Mouse (Mus musculus): ENCODE data around the gene Hmgxb4.
"Not testable (repeated sequence)": the region's sequence is repeated elsewhere in the genome, so short reads cannot be mapped to it uniquely, and the experiment has no call there.

Gene Hmgxb4

GRCm38 (mm10) chr8:74993081-74993474, at the start of gene Hmgxb4:
Hmgxb4 (plus strand) TSS chr8:74993356.
- DNase-seq (ENCODE audit: low spot score in 2 of 2) = no peak

DNA sequence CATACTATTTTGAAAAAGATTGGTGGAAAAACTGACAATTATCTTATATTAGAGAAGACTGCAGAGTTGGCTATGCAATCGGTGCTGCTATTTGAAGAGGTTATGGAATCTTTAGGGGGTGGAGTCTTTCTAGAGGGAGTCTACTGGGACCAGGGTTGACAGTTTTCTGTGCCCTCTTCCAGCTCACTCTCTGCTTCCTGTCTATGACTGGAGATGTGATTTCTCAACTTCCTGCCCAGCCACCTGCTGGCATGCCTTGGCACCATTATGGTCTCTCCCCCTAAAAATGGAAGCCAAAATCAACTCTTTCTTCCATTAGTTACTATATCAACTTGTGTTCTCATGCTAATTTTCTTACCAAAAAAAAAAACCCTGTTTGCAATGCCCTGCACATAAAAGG, 43.7 kb upstream of the Hmgxb4 start:
- no peak for DNase-seq (ENCODE audit: low spot score in 2 of 2)

GRCm38 (mm10) chr8:74963983-74964382, 29.2 kb upstream of the Hmgxb4 start:
- no peak for DNase-seq (ENCODE audit: low spot score in 2 of 2)

- DNase-seq (ENCODE audit: low spot score in 2 of 2) = not testable (repeated sequence)
Measured at GRCm38 (mm10) chr8:74970286-74970685, 22.9 kb upstream of the Hmgxb4 start.

- no peak for DNase-seq (ENCODE audit: low spot score in 2 of 2)
Measured at GRCm38 (mm10) chr8:74971636-74972035, 21.5 kb upstream of the Hmgxb4 start.

GRCm38 (mm10) chr8:74972322-74972883, 20.8 kb upstream of the Hmgxb4 start:
- DNase-seq (ENCODE audit: low spot score in 2 of 2) = no peak

GRCm38 (mm10) chr8:74973121-74973869, 19.9 kb upstream of the Hmgxb4 start:
- DNase-seq (ENCODE audit: low spot score in 2 of 2) = no peak

DNA sequence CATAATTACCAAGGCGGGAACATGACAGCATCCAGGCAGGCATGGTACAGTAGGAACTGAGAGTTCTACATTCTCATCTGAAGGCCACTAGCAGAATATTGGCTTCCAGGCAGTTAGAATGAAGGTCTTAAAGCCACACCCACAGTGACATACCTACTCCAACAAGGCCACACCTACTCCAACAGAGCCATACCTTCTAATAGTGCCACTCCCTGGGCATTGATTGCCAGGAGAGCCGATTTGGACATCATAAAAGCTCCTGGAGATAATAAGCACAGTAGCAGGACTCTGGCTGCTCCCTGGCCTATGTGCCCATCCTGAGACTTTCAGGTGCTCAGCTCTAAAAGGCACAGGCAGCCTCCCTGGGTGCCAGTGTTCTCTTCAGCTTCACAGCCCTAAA, 19.3 kb upstream of the Hmgxb4 start:
- DNase-seq (ENCODE audit: low spot score in 2 of 2) = no peak

GRCm38 (mm10) chr8:74977427-74977826, 15.7 kb upstream of the Hmgxb4 start:
- DNase-seq (ENCODE audit: low spot score in 2 of 2) = no peak

DNA sequence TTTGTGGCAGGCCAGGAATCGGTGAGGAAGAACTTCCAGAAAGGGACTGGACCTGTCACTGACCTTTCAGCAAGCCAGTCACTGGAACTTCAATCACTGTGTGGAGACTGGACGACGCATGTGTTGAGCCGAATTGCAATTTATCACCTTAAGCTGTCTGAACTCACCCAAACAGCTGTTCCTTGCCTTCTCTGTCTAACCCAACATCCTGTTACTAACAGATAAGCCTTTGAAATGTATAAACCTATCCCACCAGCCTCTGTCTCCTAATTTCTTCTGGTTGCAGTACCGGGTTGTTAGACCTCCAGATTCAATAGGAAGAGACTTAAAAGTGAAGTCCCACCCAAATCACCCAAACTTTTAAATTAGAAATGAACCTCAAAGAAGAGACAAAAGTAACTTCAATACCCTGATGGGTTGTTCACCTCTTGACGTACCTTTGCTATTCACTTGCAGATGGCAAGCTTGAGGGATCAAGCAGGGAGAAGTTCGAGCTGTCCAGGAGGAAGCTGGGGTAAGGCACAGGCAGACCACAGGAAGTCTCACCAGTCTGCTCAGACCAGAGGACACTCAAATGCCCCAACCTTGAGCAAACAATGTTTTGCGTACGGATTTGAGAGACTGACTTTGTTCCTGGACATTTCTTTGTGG, 13.0 kb upstream of the Hmgxb4 start:
- DNase-seq (ENCODE audit: low spot score in 2 of 2) = no peak

DNA sequence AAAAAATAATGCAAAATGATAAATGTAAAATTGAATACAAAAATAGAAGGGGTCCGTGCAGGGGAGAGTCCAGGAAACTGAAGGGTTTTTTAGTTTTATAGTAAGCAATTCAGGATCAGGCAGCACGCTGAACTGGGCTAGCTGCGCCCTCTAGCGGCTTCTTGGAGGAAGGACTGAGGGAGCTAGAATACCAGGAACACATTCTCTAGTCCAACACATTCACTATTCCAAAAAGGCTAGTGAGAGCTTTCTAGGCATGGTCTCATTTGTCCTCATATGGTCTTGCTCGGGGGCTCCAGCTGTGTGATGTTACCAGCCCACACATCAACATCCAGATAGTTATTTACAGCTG, 12.5 kb upstream of the Hmgxb4 start:
- peak; percentile 8 to 24 for DNase-seq (ENCODE audit: low spot score in 2 of 2)

DNA sequence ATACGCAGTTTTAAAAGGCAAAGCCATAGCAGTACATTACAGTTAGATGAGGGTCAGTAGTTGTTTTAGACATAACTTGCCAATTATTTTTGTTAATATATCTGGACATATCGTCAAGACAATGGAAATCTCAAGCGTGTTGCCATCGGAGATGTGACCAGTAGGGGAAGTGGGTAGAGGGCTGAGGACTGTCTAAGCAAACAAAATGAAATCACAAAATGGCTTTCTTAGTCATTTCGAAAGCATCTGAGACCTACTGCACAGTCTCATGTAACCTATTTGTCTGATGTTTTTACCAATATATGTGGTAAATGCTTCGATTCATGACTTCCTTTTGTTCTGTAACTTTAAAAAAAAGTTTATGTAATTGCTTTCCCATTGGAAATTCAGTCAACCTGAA, 11.3 kb upstream of the Hmgxb4 start:
- DNase-seq (ENCODE audit: low spot score in 2 of 2) = no peak

GRCm38 (mm10) chr8:74987436-74987835, 5.7 kb upstream of the Hmgxb4 start:
- DNase-seq (ENCODE audit: low spot score in 2 of 2) = no peak

DNA sequence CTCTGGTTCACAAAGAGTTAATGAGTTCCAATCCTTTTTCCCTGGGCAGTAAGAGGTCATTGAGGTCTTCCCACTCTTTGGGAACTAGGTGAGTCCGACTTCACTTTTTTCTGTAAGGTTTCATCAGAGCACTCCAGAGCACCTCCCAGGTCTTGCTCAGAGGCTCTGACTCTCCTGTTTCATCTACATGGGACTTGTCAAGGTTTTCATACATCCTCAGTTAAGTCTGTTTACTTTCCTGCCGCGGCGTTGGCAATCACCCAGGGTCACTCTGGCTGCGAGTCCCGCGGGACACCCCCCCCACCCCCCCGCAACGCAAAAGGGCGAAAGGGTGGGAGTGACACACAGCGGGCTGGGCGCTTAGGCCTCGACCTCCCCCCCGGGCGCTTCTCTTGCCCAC, 3.1 kb upstream of the Hmgxb4 start:
- DNase-seq (ENCODE audit: low spot score in 2 of 2) = no peak

GRCm38 (mm10) chr8:74993475-74994451, 607 bp downstream of the Hmgxb4 start:
- DNase-seq (ENCODE audit: low spot score in 2 of 2) = peak; percentile 77 to 85

DNA sequence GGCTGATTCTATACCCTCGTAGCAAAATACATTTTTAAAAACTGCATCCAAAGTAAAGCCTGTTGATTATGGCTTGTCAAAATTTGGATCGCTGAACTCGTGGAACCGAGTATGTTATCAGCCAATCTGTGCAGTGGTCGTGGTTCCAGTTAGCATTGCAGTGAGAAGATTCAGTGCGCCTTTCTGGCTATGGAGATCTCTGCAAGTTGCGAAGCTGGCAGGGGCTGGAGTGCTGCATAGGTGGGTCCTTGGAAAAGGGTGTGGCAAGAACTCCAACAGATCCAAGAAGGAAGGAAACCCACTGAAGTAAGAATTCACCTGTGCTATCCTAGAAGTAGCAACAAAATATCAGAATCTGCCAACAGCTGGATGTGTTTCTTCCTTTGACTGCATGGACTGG, 1.4 kb downstream of the Hmgxb4 start:
- DNase-seq (ENCODE audit: low spot score in 2 of 2) = peak in 1 of 2 experiments; percentile 4

DNA sequence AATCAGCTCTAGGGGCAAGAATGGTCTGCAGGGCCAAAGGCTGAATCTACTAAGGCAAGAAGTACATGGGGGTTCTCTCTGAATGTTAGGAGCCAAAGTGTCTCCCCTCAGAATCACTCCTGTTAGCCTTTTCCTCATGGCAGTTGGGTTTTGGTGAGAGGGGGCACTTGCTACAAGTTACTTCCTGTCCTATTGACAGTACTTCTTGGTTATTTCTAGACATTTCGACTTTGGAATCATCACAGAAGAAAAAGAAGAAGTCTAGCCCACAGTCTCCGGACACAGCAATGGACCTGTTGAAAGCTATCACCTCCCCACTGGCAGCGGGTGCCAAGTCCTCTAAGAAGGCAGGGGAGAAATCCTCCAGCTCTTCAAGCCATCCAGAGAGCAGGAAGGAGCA, 7.3 kb downstream of the Hmgxb4 start:
- no peak for DNase-seq (ENCODE audit: low spot score in 2 of 2)

- no peak for DNase-seq (ENCODE audit: low spot score in 2 of 2)
Measured at GRCm38 (mm10) chr8:75008826-75009225, 15.7 kb downstream of the Hmgxb4 start.

DNA sequence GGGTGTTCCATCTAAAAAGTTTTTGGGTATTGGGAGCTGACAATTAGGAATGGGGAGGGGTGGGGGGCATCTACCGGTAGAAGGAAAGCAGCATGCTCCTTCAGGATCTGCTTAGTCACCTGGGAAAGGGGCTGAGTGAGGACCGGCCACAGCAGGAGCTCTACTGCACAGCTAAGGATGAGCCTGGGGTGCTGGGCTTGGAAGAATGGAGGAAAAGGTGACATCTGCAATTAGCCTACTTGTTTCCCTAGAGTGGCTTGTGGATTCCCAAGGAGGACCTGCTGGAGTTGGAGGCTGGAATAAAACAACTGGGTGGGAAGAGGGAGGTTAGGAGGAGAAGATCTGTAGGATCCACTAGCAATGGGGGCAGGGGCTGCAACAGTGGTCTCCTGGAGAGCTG, 20.4 kb downstream of the Hmgxb4 start:
- DNase-seq (ENCODE audit: low spot score in 2 of 2) = no peak

DNA sequence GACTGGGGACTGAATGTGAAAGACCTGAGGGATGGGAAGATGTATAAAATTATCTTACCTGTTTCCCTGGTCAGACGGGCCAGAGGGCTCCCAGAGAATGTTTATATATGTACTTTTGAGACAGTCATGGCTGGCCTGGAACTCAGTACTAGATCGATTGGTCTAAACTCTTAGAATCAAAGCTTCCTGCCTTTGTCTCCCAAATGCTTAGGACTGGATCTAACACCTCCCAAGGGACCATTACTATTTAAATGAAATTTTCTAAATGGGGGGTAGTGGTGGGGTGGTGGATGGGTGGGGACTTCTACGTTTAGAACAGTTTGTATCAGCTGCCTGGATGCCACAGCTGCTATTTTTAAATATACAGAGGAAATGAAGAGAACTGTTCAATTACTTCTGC, 20.8 kb downstream of the Hmgxb4 start:
- no peak for DNase-seq (ENCODE audit: low spot score in 2 of 2)

GRCm38 (mm10) chr8:75015981-75016380, 22.8 kb downstream of the Hmgxb4 start:
- no peak for DNase-seq (ENCODE audit: low spot score in 2 of 2)

DNA sequence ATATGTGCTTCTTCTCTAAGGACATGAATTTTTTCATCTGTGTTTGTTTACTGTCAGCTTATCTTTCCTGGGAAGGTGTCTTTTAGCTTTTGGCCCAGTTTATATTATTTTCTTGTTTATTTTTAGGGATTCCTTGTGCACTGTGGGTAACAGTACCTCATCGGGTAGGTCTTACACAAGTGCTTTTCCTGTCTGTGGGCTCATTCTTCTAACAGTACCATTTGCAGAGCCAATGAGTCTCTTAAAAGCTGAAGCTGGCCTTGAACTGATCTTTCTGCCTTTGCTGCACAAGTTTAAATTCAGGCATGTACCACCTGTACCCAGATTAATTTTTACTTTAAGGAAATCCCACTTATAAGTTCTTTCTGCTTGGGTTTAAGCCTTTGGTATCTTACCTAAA, 23.3 kb downstream of the Hmgxb4 start:
- DNase-seq (ENCODE audit: low spot score in 2 of 2) = no peak

Data from heart, adult 9 months (tissue).